Mouse (Mus musculus) adrenal gland, postnatal 25 days (tissue): ENCODE measurements around the gene Card6. TPM values are rescaled to one million over a fixed set of nuclear protein-coding genes. Genes with fewer than 3 reads are reported as not detected.
"Not testable (repeated sequence)": the region's sequence is repeated elsewhere in the genome, so short reads cannot be mapped to it uniquely, and the experiment has no call there.

ENCODE experiments used
- DNase-seq: peaks from one replicate; pipeline ENCODE4 v3.0.0; 2021; ENCODE audit warnings: mixed read lengths
- total RNA-seq: library from RNA; stranded (reverse); gene quantifications from 2 replicates; pipeline ENCODE4 v1.2.3, GENCODE M21; 2021

The Card6 gene
- total RNA-seq, 1 experiment from 2014 or later: 11.4 TPM

DNA sequence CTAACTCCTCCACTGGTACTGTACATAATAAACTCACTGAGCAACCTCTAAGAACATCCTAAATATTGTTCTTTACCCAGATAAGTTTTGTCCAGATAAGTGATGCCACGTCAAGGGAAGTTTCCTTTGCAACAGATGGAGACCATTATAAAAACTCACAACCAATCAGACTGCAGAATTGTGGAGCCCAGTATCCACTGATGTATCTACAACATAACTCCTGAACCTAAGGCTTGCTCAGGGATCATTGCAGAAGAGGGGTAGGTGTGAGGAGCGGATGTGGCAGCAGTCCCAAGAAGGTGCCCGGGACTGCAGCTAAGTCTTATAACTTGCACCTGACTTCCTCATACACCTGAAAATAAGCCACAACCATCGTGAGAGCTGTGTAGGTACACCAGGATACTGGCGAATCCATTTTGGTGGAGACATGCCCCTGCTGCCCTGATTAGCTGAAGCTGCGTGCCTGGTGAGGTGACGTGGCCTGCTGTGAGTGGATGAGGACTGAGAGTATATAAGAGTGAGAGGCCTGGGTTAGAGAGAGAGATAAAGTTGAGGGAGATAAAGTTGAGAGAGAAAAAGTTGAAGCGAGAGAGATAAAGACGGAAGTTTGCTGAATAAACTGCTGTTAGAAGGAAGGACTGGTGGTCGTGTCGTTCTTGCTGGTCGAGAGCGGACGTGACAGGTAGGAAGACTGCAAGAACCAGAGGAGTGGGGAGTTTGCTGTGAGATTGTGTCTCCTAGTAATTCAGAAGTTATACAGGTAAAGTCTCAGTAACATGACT is 22.7 kb upstream of the Card6 start:
- not testable (repeated sequence) for DNase-seq

DNA sequence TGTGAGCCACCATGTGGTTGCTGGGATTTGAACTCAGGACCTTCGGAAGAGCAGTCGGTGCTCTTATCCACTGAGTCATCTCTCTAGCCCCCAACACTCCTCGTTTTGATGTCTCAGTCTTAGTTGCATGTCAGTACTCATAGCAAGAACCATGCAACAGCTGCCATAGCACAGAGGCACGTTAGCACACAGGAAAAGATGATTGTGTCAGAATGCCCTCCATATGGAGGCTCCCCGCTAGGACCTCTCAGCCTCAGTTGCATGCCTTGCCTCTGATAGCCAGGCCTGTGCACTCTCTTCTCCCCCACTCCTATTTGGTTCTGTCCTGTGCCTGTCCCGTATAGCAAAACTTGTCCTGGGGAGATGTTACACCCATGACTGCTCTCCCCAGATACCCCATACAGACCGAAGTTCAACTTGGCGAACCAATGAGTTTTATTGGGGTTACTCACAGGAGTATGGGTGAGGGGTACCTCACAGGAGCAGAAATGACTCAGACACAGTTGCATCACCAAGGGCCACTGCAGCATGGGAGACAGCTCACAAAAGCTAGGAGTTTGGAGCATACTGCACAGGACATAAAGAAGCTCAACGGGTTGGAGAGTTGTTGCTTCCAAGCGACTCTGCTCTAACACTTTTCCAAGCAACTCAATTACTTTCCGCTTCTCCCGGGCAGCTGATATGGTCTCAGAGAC is 20.9 kb upstream of the Card6 start:
- no peak for DNase-seq

- DNase-seq: no peak
Observed at GRCm38 (mm10) chr15:5128176-5128940, 20.0 kb upstream of the Card6 start.

GRCm38 (mm10) chr15:5127487-5127886 is 19.1 kb upstream of the Card6 start:
- no peak for DNase-seq

DNA sequence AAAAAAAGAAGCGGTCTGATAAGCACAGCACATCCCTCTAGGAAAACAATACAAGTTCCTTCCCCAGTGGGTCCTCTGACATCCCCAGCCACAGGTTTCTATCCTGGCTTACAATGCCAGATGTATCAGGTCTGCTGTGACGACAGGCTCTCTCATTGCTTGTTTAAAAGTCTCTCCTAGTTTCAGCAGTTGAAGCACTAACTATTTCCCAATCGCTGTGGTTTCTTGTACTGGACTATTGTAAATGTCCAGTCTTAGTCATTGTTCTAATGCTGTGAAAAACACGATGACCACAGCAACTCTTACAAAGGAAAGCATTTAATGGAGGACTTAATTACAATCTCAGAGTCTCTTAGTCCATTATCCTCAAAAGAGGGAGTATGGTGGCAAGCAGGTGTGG is 18.1 kb upstream of the Card6 start:
- no peak for DNase-seq

DNA sequence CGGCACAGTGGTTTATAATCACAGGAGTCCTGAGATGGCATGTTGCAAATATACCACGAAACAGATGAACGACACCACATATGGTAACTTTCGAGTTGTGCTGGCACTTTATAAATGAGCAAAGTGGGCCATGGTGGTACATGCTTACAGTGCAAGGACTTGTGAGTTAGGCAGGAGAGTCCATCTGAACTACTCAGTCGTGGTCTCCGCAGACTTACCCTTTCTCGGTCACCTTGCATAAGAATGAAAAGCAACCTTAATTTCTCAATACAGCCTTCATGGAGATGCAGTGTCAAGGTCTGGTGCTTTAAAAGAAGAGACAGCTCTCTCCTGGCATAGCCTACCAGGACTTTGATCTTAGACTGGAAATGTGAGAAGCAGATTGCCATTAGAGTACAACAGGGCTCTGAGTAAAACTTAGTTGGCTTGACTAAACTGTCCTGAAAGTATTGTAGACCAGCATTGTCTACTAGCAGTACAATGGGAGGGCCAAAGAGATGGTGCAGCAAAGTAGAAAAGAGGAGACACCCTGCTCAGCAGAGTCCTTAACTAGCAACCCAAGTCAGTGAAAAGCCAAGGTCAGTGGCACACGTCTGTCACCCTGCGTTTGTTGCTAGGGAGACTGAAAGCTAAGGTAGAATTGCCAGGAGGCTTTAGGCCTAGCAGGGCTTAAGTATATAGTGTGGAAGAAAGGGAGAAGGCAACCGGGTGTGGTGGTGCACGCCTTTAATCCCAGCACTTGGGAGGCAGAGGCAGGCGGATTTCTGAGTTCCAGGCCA is 13.4 kb upstream of the Card6 start:
- DNase-seq: no peak

GRCm38 (mm10) chr15:5119707-5120106 is 11.4 kb upstream of the Card6 start:
- no peak for DNase-seq

DNA sequence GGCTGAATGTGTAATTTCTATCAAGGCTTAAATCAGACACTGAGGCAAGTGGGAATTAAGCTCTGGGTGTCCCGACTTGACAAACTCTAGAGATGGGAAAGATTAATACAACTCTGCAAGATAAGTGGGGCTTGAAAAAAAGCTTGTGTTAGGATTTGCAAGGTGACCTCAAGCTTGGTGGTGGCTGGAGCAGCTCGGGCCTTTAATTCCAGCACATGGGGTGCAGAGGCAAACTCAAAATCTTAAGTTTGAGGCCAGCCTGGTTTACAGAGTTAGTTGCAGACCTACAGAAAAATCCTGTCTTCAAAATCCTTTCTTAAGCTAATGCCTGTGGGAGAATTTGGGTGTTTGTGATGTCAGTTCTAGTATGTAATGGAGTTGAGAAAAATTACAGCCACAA is 10.9 kb upstream of the Card6 start:
- no peak for DNase-seq

DNA sequence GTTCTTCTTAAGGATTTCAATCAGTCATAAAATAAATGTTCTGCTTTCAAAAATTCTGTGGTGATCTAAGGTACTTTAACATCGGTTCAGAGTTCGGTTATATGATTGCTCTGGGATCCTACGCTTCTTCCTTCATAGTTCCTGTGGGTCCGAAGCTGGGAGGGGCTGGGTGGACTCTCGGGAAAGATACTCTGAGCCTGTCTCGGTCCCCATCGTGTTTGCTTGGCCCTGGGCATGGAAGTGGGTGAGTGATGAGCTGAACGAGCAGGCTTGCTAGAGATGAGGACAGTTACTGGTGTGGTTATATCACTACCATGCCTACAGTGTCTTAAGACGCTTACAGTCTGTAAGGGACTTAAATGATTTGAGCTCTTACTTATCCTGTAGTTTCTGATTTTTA is 10.3 kb upstream of the Card6 start:
- DNase-seq: no peak

GRCm38 (mm10) chr15:5117031-5117601 is 8.8 kb upstream of the Card6 start:
- DNase-seq: no peak

- DNase-seq: peak; percentile 99
Observed at GRCm38 (mm10) chr15:5116270-5117030, 8.1 kb upstream of the Card6 start, which contains the start of gene Rpl37. TSS of gene Rpl37 (plus strand) at chr15:5116645.

- no peak for DNase-seq
Observed at GRCm38 (mm10) chr15:5115173-5115572, 6.8 kb upstream of the Card6 start.

DNA sequence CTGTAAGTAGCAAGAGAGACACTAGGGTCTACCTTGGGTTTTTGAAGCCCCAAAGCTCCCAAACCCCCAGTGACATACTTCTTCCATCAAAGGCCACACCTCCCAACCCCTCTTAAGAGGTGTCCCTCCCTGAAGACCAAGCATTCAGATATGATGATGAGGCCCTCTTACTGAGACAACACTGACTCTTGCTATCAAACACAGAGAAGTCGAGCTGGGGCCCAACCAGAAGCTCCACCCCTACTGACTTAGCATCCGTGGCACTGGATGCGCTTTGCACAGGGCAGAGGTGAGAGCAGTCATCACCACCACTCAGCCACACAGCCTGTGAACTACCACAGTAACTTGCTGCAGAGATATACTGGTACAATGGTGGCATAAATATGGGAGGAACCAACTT is 4.3 kb upstream of the Card6 start:
- DNase-seq: no peak

GRCm38 (mm10) chr15:5108655-5109040 is 309 bp upstream of the Card6 start:
- no peak for DNase-seq

DNA sequence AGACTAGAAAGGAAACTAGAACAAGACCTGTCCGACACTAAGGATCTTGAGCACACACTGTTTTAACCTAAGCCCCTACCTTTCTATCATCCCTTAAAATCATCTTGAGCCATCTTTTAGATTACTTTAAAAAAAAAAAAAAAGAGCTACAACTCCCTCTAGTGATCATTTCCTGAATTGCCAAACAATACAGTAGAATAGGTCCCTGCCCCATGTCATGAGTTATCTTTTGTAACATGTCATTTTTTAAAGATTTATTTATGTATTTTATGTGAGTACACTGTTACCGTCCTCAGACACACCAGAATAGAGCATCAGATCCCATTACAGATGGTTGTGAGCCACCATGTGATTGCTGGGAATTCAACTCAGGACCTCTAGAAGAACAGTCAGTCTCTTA is 2.0 kb downstream of the Card6 start:
- DNase-seq: no peak

DNA sequence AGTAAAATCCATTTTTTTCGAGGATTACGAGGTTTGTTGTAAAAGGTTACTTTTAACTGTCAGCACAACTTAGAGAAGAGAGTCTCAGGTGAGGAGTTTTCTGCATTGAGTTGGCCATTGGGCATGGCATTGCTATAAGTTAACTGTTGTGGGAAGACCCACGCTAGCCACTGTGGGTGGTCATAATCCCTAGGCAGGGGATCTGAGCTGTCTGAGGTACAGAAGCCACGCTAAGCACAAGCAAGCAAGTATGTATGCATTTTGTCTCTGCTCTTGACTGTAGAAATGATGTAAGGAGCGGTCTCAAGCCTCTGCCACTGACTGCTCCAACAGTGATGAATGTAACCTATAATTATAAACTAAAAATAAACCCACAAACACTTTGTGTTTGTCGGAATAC is 2.4 kb downstream of the Card6 start:
- DNase-seq: no peak

DNA sequence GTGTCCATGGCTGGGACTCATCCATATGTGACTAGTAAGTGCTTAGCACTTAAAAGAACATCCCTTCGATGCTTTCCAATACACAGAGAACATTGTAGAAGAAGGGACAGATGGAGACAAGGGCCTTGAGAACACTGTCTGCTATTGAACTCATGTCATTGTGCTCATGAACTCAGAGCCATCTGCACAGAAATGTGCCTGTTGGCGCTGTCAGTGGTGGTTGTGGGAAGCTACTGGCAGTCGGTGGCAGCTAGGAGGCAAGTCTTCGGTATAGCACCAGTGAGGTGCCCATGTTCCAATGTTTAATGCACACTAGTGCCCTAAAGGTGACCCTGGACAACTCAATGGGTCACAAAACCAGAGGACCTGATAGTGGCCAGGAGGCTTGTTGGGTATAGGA is 6.0 kb downstream of the Card6 start:
- DNase-seq: no peak

DNA sequence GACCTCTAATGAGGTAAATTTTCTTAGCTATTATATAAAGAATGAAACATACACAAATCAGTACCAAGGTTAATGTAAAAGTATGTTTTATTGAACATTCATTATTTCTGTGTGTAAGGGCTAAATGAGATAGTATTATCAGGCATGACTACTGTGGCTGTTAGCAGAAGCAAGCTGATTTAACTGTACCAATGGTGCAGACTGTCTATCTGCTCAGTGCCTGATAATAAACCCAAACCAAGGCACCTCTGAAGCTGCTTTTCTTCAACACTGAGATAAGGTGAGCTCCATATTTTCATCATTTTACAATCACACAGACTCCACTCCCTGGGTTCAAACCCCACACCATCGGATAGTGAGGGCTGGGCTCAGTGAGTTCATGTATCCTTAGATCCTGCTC is 11.0 kb downstream of the Card6 start:
- DNase-seq: no peak

DNA sequence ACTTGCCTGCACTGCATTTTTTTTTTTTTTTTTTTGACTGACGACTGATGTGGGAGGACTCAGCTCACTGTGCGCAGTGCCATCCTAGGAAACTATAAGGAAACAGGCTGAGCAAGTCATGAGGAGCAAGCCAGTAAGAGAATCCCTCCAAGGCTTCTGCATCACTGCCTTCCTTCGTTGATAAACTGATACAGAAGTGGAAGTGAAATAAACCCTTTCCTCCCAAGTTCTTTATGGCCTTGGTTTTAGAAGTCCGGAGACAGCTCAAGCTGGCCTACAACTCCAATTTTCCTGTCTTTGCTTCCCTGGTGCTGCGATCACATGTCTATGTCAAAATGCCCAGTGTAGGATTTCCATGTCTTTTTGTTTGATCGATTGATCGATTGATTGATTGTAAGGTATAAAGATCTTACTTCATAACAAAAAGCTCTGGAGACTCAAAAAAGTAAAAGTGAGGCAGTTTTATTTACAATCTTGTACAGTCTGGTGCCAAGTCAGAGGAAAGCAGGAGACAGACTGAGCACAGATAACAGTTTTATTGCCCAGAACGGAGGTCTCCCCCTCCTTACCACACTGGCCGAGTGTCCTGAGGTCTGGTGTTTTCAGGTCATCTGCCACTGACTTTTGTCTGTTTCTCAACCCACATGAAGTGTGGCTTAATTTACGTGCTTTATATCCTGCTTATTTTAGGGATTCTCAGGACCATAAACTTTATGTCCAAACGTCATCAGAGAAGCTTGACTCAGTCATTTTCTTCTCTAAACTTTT is 12.6 kb downstream of the Card6 start:
- no peak for DNase-seq

GRCm38 (mm10) chr15:5090131-5090530 is 18.2 kb downstream of the Card6 start:
- DNase-seq: no peak
